8 mouse cellular contexts compared by ENCODE assay signal in genomic region chr17:33817969-33818643, GRCm38 (mm10). TPM values are rescaled to one million over a fixed set of nuclear protein-coding genes. Genes with fewer than 3 reads are reported as not detected.
DNase-seq lines count a peak whose midpoint lies in the region; ATAC-seq and TF ChIP-seq lines count a peak whose summit lies in the region.

No protein-coding gene starts in this region.

- no peak for TF ChIP-seq EP300 in heart, postnatal 0 days (IDR thresholded peaks at IDR 0.05; ENCODE audit: low read depth)
- TF ChIP-seq EP300 in MEL (IDR thresholded peaks at IDR 0.05; ENCODE audit: low read depth in 1 of 2, low read length in 2 of 2) = no peak

- H3K4me2 ChIP-seq in heart, postnatal 0 days (ENCODE audit: low read depth, low read length) = peak overlapping the region; percentile 79
- peak overlapping the region; percentile 83 for H3K4me2 ChIP-seq in forebrain, embryonic 15.5 days (replicated peaks)

- H3K9ac ChIP-seq in heart, postnatal 0 days (replicated peaks; ENCODE audit: low read depth, low read length) = peak overlapping the region; percentile 58
- H3K9ac ChIP-seq in MEL (ENCODE audit: control insufficient read depth, low read depth, low read length, poor library complexity, severe bottlenecking) = peak overlapping the region; percentile 69
- H3K9ac ChIP-seq in forebrain, embryonic 15.5 days (replicated peaks) = peak overlapping the region; percentile 70

- ATAC-seq in heart, postnatal 0 days (ENCODE audit: insufficient read depth, low read depth) = peak; percentile 13
- peak; percentile 62 for ATAC-seq in forebrain, embryonic 15.5 days (replicated peaks)

- H3K9me3 ChIP-seq in heart, postnatal 0 days (replicated peaks; ENCODE audit: control insufficient read depth, low read length) = no peaks in the 10 kb centered on the region
- no peaks in the 10 kb centered on the region for H3K9me3 ChIP-seq in MEL (replicated peaks; ENCODE audit: insufficient read depth, low read length)
- H3K9me3 ChIP-seq in forebrain, embryonic 15.5 days = no peaks in the 10 kb centered on the region

- DNase-seq in heart, postnatal 0 days (ENCODE audit: low spot score) = no peak
- no peak for DNase-seq in heart, adult 9 months (ENCODE audit: low spot score in 2 of 2)
- no peak for DNase-seq in MEL (ENCODE audit: low read depth, low spot score)
- DNase-seq in adrenal gland, postnatal 14 days = no peak
- no peak for DNase-seq in adrenal gland, postnatal 36 days
- DNase-seq in right cerebral cortex, postnatal 36 days (ENCODE audit: low spot score in 2 of 2) = no peak

- H3K27me3 ChIP-seq in heart, postnatal 0 days (ENCODE audit: control insufficient read depth, insufficient read depth, low read length) = no peaks in the 10 kb centered on the region
- H3K27me3 ChIP-seq in MEL (ENCODE audit: control insufficient read depth in 1 of 2, insufficient read depth in 2 of 2, low read length in 2 of 2) = no peaks in the 10 kb centered on the region
- no peaks in the 10 kb centered on the region for H3K27me3 ChIP-seq in forebrain, embryonic 15.5 days

- TF ChIP-seq RAD21 in MEL (IDR thresholded peaks at IDR 0.05; ENCODE audit: low read depth, low read length) = no peak

- peak overlapping the region; percentile 79 for H3K27ac ChIP-seq in heart, postnatal 0 days (ENCODE audit: low read depth)
- peak overlapping the region; percentile 38; the same call in 1 of the 2 replicates for H3K27ac ChIP-seq in MEL (ENCODE audit: control insufficient read depth, low read depth, low read length)
- H3K27ac ChIP-seq in forebrain, embryonic 15.5 days (replicated peaks) = peak overlapping the region; percentile 92
- H3K27ac ChIP-seq in macrophage = peak overlapping the region; percentile 32; the same call in 1 of the 2 replicates

- H3K4me1 ChIP-seq in heart, postnatal 0 days (ENCODE audit: control insufficient read depth, insufficient read depth) = peaks cover 10% of the 10 kb centered on the region; the same call in 1 of the 2 replicates
- peaks cover 0 to 11% of the 10 kb centered on the region in 2 experiments; a peak in 2 of 4 replicates for H3K4me1 ChIP-seq in MEL (ENCODE audit: control insufficient read depth in 1 of 2, insufficient read depth in 2 of 2, low read length in 2 of 2)
- peaks cover 43% of the 10 kb centered on the region for H3K4me1 ChIP-seq in forebrain, embryonic 15.5 days

- no peak for TF ChIP-seq CTCF in heart, postnatal 0 days (IDR thresholded peaks at IDR 0.05; ENCODE audit: low read depth)
- no peak for TF ChIP-seq CTCF in MEL (IDR thresholded peaks at IDR 0.05 in 2 of 3, conservative IDR thresholded peaks at IDR 0.05 in 1 of 3; ENCODE audit: control insufficient read depth in 1 of 3, insufficient read depth in 1 of 3, low read depth in 2 of 3, low read length in 3 of 3, poor library complexity in 1 of 3, severe bottlenecking in 1 of 3)

- H3K36me3 ChIP-seq in heart, postnatal 0 days (replicated peaks; ENCODE audit: control insufficient read depth, insufficient read depth, low read length) = peaks cover 40% of the 10 kb centered on the region
- peaks cover 13 to 14% of the 10 kb centered on the region in 2 experiments for H3K36me3 ChIP-seq in MEL (ENCODE audit: control insufficient read depth in 1 of 2, insufficient read depth in 2 of 2, low read length in 2 of 2)
- H3K36me3 ChIP-seq in forebrain, embryonic 15.5 days = peaks cover 41% of the 10 kb centered on the region
- peaks cover 17% of the 10 kb centered on the region; the same call in 1 of the 2 replicates for H3K36me3 ChIP-seq in macrophage (ENCODE audit: inconsistent target)

- H3K79me2 ChIP-seq in MEL (ENCODE audit: control insufficient read depth, insufficient read depth, low read length, poor library complexity) (peaks cover 10% of the 10 kb centered on the region), macrophage (ENCODE audit: inconsistent target) (peaks cover 15% of the 10 kb centered on the region)

- 22% methylated on average over 33 of the region's 33 CpGs for WGBS in heart, postnatal 0 days
- 20% methylated on average over 33 of the region's 33 CpGs for WGBS in forebrain, embryonic 15.5 days
- 20% methylated on average over 33 of the region's 33 CpGs for whole genome bisulfite sequencing in macrophage (ENCODE audit: missing documents)

- H3K4me3 ChIP-seq in heart, postnatal 0 days (ENCODE audit: low read depth, low read length) = peak overlapping the region; percentile 53
- H3K4me3 ChIP-seq in MEL (ENCODE audit: control insufficient read depth in 1 of 2, insufficient read depth in 1 of 2, low read depth in 2 of 2, low read length in 2 of 2) (peak overlapping the region; percentile 13 to 23; a peak in 3 of 4 replicates), macrophage (ENCODE audit: inconsistent target) (peak overlapping the region; percentile 26)
- H3K4me3 ChIP-seq in forebrain, embryonic 15.5 days = peak overlapping the region; percentile 66

- TF ChIP-seq POLR2A in MEL (IDR thresholded peaks at IDR 0.05; ENCODE audit: control insufficient read depth in 1 of 2, insufficient read depth in 1 of 2, low read depth in 1 of 2, low read length in 2 of 2, poor library complexity in 1 of 2) = no peak

RNA-seq across cellular contexts. Expression of gene Rps28, which starts 6.3 kb away (rescaled TPM):
- total RNA-seq in heart, postnatal 0 days (2014; rRNA removed; ENCODE audit: low replicate concordance) = 127 and 305 TPM in 2 replicates
- polyA plus RNA-seq in heart, postnatal 0 days (2015; fragmentation: Nextera tagmentation; extraction: Ambion mirVana) = 622 and 631 TPM in 2 replicates
- 3,378 and 3,556 TPM in 2 replicates for total RNA-seq in MEL (2012; rRNA removed)
- polyA plus RNA-seq in MEL (2012; ENCODE audit: insufficient read depth in 1 of 2, insufficient read length in 2 of 2, low read depth in 1 of 2, low replicate concordance in 2 of 2, missing spikeins in 1 of 2) (1,000 to 10,000 TPM in 1 of 2 experiments, 100 to 1,000 TPM in 1; 994 to 2,154 TPM), macrophage (2018) (746 to 2,425 TPM (median 1,878 TPM) in 3 replicates)
- polyA plus RNA-seq in forebrain, embryonic 15.5 days (2015; fragmentation: Nextera tagmentation; extraction: Ambion mirVana) = 612 and 676 TPM in 2 replicates
- total RNA-seq in macrophage (2018; cell fraction: chromatin; rRNA removed) = 100 to 1,000 TPM in 3 of 26 experiments, 10 to 100 TPM in 23; 38.9 to 293 (median 68.4) TPM
- total RNA-seq in macrophage (2018; cell fraction: cytosol; rRNA removed) = 1,000 to 10,000 TPM in 25 of 26 experiments, 100 to 1,000 TPM in 1; 906 to 2,967 (median 1,656) TPM
- total RNA-seq in macrophage (2018; cell fraction: nucleus; rRNA removed) = 100 to 1,000 TPM; 206 to 479 (median 301) TPM
- 1,257 and 1,514 TPM in 2 replicates for total RNA-seq in adrenal gland, postnatal 14 days (2021)
- 1,000 to 10,000 TPM; 1,486 to 1,511 TPM for total RNA-seq in adrenal gland, postnatal 36 days (2021)

RNA-seq across cellular contexts. Expression of gene Ndufa7, which starts 6.3 kb away (rescaled TPM):
- 467 and 766 TPM in 2 replicates for total RNA-seq in heart, postnatal 0 days (2014; rRNA removed; ENCODE audit: low replicate concordance)
- 899 and 938 TPM in 2 replicates for polyA plus RNA-seq in heart, postnatal 0 days (2015; fragmentation: Nextera tagmentation; extraction: Ambion mirVana)
- total RNA-seq in MEL (2012; rRNA removed) = 359 and 370 TPM in 2 replicates
- polyA plus RNA-seq in MEL (2012; ENCODE audit: insufficient read depth in 1 of 2, insufficient read length in 2 of 2, low read depth in 1 of 2, low replicate concordance in 2 of 2, missing spikeins in 1 of 2) (100 to 1,000 TPM in 1 of 2 experiments, not detected in 1; 326 TPM), macrophage (2018) (105 to 236 TPM (median 213 TPM) in 3 replicates)
- polyA plus RNA-seq in forebrain, embryonic 15.5 days (2015; fragmentation: Nextera tagmentation; extraction: Ambion mirVana) = 417 and 444 TPM in 2 replicates
- total RNA-seq in macrophage (2018; cell fraction: chromatin; rRNA removed) = 10 to 100 TPM; 12.7 to 74.3 (median 29.7) TPM
- 100 to 1,000 TPM; 139 to 235 (median 177) TPM for total RNA-seq in macrophage (2018; cell fraction: cytosol; rRNA removed)
- 10 to 100 TPM; 24.5 to 69.4 (median 36.2) TPM for total RNA-seq in macrophage (2018; cell fraction: nucleus; rRNA removed)
- total RNA-seq in adrenal gland, postnatal 14 days (2021) = 505 and 552 TPM in 2 replicates
- total RNA-seq in adrenal gland, postnatal 36 days (2021) = 100 to 1,000 TPM; 432 to 487 TPM

RNA-seq across cellular contexts. Expression of gene Kank3, which starts 7.8 kb away (rescaled TPM):
- total RNA-seq in heart, postnatal 0 days (2014; rRNA removed; ENCODE audit: low replicate concordance) = 33.3 and 68.7 TPM in 2 replicates
- 46.1 and 50.8 TPM in 2 replicates for polyA plus RNA-seq in heart, postnatal 0 days (2015; fragmentation: Nextera tagmentation; extraction: Ambion mirVana)
- total RNA-seq in MEL (2012; rRNA removed) = 5.0 and 5.2 TPM in 2 replicates
- polyA plus RNA-seq in MEL (2012; ENCODE audit: insufficient read depth in 1 of 2, insufficient read length in 2 of 2, low read depth in 1 of 2, low replicate concordance in 2 of 2, missing spikeins in 1 of 2) = 1 to 10 TPM in 1 of 2 experiments, not detected in 1; 5.5 TPM
- polyA plus RNA-seq in forebrain, embryonic 15.5 days (2015; fragmentation: Nextera tagmentation; extraction: Ambion mirVana) = 41.4 and 42.5 TPM in 2 replicates
- total RNA-seq in macrophage (2018; cell fraction: chromatin; rRNA removed) = 10 to 100 TPM in 16 of 26 experiments, 1 to 10 TPM in 10; 2.1 to 46.8 (median 13.0) TPM
- 10 to 100 TPM in 1 of 26 experiments, 1 to 10 TPM in 25; 2.3 to 10.2 (median 4.6) TPM for total RNA-seq in macrophage (2018; cell fraction: cytosol; rRNA removed)
- 10 to 100 TPM in 15 of 26 experiments, 1 to 10 TPM in 11; 3.9 to 37.0 (median 11.8) TPM for total RNA-seq in macrophage (2018; cell fraction: nucleus; rRNA removed)
- 5.5 to 10.9 TPM (median 9.8 TPM) in 3 replicates for polyA plus RNA-seq in macrophage (2018)
- total RNA-seq in adrenal gland, postnatal 14 days (2021) = 92.4 and 108 TPM in 2 replicates
- 10 to 100 TPM; 72.2 to 90.5 TPM for total RNA-seq in adrenal gland, postnatal 36 days (2021)

RNA-seq across cellular contexts. Expression of gene Cd320, which starts 24.8 kb away (rescaled TPM):
- total RNA-seq in heart, postnatal 0 days (2014; rRNA removed; ENCODE audit: low replicate concordance) = 17.3 and 24.0 TPM in 2 replicates
- 37.3 and 41.6 TPM in 2 replicates for polyA plus RNA-seq in heart, postnatal 0 days (2015; fragmentation: Nextera tagmentation; extraction: Ambion mirVana)
- total RNA-seq in MEL (2012; rRNA removed) = 38.5 and 48.5 TPM in 2 replicates
- polyA plus RNA-seq in MEL (2012; ENCODE audit: insufficient read depth in 1 of 2, insufficient read length in 2 of 2, low read depth in 1 of 2, low replicate concordance in 2 of 2, missing spikeins in 1 of 2) (10 to 100 TPM in 1 of 2 experiments, not detected in 1; 45.6 TPM), macrophage (2018) (2.0 to 5.0 TPM (median 4.1 TPM) in 3 replicates)
- polyA plus RNA-seq in forebrain, embryonic 15.5 days (2015; fragmentation: Nextera tagmentation; extraction: Ambion mirVana) = 60.7 and 63.5 TPM in 2 replicates
- total RNA-seq in macrophage (2018; cell fraction: chromatin; rRNA removed) = 1 to 10 TPM in 11 of 26 experiments, under 1 TPM in 8, not detected in 7; 0.41 to 3.8 (median 1.4) TPM
- total RNA-seq in macrophage (2018; cell fraction: cytosol; rRNA removed) = 1 to 10 TPM; 1.7 to 5.6 (median 3.7) TPM
- 1 to 10 TPM in 19 of 26 experiments, under 1 TPM in 5, not detected in 2; 0.62 to 6.4 (median 2.1) TPM for total RNA-seq in macrophage (2018; cell fraction: nucleus; rRNA removed)
- 31.5 and 36.5 TPM in 2 replicates for total RNA-seq in adrenal gland, postnatal 14 days (2021)
- 10 to 100 TPM; 30.8 to 47.3 TPM for total RNA-seq in adrenal gland, postnatal 36 days (2021)

RNA-seq across cellular contexts. Expression of gene Angptl4, which starts 36.5 kb away (rescaled TPM):
- 35.2 and 79.3 TPM in 2 replicates for total RNA-seq in heart, postnatal 0 days (2014; rRNA removed; ENCODE audit: low replicate concordance)
- 59.2 and 124 TPM in 2 replicates for polyA plus RNA-seq in heart, postnatal 0 days (2015; fragmentation: Nextera tagmentation; extraction: Ambion mirVana)
- total RNA-seq in MEL (2012; rRNA removed) = 11.7 and 13.5 TPM in 2 replicates
- polyA plus RNA-seq in MEL (2012; ENCODE audit: insufficient read depth in 1 of 2, insufficient read length in 2 of 2, low read depth in 1 of 2, low replicate concordance in 2 of 2, missing spikeins in 1 of 2) (10 to 100 TPM in 1 of 2 experiments, not detected in 1; 15.8 TPM), macrophage (2018) (5.8 to 23.0 TPM (median 12.1 TPM) in 3 replicates)
- 12.8 and 14.0 TPM in 2 replicates for polyA plus RNA-seq in forebrain, embryonic 15.5 days (2015; fragmentation: Nextera tagmentation; extraction: Ambion mirVana)
- total RNA-seq in macrophage (2018; cell fraction: chromatin; rRNA removed) = 1 to 10 TPM in 8 of 26 experiments, under 1 TPM in 6, not detected in 12; 0.33 to 6.1 (median 1.4) TPM
- total RNA-seq in macrophage (2018; cell fraction: cytosol; rRNA removed) = 10 to 100 TPM in 1 of 26 experiments, 1 to 10 TPM in 11, under 1 TPM in 12, not detected in 2; 0.07 to 16.5 (median 0.97) TPM
- total RNA-seq in macrophage (2018; cell fraction: nucleus; rRNA removed) = 1 to 10 TPM in 11 of 26 experiments, under 1 TPM in 3, not detected in 12; 0.26 to 9.6 (median 1.9) TPM
- total RNA-seq in adrenal gland, postnatal 14 days (2021) = 121 and 189 TPM in 2 replicates
- 100 to 1,000 TPM in 1 of 2 experiments, 10 to 100 TPM in 1; 62.7 to 110 TPM for total RNA-seq in adrenal gland, postnatal 36 days (2021)

Comparison
In these comparisons a context has a peak if more than half of its experiments do, and no peak if none do; other contexts are left out.
1. H3K27ac ChIP-seq: peak in every context shown above with its lines; median percentile 92 in forebrain, embryonic 15.5 days; 79 in heart, postnatal 0 days; 38 in MEL; 32 in macrophage.